Mouse (Mus musculus) naive thymus-derived CD4-positive, alpha-beta T cell, adult 2 months (primary cell): ENCODE data around the gene Gm42688.

Source experiments
- DNase-seq: peaks from one replicate; pipeline ENCODE4 v3.0.0-alpha.2; 2011; ENCODE audit warnings: low read depth

Gene Gm42688

DNA sequence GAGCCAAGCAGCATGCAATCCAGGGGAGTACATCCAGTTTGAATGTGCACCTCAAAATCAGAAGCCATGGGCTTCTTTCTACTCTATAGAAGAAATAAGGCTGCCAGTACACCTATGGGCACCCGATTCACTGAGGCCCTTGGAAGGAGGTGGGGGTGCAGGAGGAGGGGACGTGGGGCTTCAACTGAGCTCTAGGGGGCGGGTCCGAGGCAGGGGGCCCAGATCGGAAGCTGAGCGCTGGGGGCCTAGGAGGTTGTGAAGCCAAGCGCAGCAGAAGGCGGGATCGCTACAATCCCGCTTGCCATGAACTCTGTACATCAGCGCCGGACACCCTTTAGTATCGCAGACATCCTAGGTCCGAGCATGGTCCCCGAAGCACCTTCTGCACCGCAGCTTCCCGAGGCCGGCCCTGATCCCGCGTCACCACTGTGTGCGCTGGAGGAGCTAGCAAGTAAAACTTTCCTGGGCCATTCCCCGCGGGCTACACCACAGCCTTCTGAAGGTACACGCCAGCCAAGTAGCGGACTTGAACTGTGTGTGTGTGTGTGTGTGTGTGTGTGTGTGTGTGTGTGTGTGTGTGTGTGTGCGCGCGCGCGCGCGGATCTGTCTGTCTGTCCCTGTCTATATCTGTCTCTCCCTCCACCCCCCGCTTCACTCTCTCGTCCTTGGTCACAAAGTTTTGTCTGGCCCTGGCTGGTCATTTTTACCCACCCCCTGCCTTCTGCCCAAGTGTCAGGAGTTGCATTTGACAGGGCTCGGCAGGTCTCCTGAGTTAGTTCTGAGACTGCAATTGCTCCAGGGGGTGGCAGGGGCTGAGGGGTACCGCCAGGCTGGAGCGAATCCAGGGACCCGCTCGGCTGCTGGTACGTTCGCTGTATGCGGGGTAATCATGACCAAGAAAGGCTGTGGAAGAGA is 15.0 kb upstream of the Gm42688 start, which contains the start of gene Lbx2:
TSS of gene Lbx2 (plus strand) at position 247 of the 915 bp plus-strand sequence.
- peak; percentile 55 for DNase-seq

DNA sequence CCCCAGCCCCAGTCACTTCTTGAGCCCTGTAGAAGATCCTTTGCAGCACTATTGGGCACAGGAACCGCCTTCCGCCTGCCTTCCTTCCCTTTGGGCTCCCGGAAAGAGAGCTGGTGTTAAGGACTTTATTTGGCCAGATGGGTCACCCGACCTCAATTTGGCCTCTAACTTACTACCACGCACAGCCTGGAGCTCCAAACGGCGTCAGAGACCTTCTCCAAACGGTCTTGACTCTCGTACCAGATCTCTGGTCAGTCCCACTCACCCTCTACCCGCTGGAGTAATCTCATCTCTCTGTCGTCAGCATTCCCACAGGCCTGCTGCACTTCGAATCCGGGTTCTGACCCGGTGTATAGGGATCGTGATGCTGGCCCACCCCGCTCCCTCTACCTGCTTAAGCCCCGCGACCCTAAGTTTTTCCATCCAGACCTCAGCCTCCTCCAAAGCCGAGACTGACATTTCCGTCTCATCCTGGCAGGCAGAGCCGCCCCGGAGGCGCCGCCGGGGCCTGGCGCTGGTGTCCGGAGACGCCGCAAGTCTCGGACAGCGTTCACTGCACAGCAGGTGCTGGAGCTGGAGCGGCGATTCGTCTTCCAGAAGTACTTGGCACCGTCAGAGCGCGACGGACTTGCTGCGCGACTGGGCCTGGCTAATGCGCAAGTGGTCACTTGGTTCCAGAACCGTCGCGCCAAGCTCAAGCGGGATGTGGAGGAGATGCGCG is 14.1 kb upstream of the Gm42688 start:
- no peak for DNase-seq

DNA sequence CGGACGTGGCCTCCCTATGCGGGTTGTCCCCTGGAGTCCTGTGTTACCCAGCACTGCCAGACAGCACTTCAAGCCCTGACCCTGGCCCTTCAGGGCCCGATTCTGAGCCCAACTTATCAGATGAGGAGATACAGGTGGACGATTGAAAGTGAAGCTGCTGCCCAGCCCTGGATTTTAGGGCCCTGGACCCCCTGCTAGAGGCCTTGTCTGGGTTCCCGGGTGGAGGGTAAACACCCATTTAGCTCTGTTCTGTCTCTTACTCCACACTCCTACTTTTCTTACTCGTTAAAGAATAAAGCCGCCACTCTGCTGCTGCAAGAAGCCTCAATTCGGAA is 13.5 kb upstream of the Gm42688 start:
- no peak for DNase-seq

DNA sequence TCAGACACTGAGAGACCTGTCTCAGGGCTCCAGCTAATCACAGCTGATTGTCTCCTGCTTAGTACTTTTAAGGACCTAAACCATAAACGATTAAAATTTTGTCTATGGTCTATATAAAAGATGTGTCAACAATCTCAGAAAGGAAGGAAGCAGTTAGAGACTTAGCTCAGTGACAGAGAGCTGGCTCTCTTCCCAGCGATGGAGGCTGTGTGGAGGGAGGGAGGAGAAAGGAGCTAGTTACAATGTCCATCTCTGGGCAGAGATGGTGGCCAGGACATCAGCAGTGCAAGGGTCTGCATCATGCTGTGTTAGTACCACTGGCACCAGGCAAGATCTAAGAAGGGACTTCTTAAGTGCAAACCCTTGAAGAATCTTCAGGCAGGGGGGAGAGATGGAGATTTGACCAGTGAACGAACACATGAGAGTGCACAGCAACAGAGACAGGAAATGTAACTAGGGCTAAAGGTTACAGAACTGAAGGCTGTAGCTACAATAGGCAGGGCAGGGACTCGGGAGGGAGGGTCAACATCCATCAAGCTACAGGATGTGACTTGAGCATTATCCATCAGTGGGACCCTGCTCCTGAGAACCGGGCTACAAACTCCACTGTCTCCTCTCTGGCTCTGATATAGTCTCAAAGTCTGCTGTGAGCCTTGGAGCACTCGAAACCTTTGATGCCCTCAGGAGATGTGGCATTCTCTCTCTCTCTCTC is 8.8 kb upstream of the Gm42688 start:
- DNase-seq = no peak

DNA sequence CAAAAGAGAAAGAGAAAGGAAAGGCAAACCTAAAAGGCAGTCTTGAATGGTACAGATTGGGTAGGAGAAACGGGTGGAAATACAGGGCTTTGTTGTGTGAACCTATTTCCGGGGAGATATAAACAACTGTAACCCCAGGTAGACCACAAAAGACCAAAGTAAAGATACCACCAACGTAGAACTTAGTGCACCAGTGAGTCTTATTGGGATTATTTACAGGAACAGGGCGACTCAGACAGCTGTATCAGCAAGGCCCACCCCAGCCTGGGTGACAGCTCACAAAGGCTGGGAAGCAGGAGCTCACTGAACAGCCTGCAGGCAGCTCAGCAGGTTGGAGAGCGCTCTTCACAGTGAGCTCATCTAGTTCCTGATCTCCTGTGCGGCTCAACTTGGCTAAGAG is 5.4 kb upstream of the Gm42688 start:
- peak; percentile 89 for DNase-seq

DNA sequence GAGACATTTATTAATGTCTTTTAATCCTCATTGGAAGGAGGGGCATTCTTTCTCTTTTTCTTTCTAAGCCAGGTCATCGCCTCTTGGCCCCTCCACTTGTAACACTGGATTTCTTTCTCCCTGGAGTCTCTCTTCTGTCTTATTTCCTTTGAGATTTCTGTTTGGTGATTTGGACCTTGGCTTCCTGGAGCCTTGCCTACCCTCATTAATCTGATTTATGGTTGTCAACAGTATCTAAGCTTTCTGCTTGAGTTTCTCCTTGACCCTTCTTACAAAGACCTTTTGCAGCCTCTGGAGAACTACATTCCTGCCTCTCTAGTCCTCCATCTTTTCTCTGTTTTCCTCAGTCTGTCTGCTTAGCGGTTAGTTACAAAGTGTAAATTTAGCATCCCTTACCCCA is 3.0 kb upstream of the Gm42688 start:
- no peak for DNase-seq

DNA sequence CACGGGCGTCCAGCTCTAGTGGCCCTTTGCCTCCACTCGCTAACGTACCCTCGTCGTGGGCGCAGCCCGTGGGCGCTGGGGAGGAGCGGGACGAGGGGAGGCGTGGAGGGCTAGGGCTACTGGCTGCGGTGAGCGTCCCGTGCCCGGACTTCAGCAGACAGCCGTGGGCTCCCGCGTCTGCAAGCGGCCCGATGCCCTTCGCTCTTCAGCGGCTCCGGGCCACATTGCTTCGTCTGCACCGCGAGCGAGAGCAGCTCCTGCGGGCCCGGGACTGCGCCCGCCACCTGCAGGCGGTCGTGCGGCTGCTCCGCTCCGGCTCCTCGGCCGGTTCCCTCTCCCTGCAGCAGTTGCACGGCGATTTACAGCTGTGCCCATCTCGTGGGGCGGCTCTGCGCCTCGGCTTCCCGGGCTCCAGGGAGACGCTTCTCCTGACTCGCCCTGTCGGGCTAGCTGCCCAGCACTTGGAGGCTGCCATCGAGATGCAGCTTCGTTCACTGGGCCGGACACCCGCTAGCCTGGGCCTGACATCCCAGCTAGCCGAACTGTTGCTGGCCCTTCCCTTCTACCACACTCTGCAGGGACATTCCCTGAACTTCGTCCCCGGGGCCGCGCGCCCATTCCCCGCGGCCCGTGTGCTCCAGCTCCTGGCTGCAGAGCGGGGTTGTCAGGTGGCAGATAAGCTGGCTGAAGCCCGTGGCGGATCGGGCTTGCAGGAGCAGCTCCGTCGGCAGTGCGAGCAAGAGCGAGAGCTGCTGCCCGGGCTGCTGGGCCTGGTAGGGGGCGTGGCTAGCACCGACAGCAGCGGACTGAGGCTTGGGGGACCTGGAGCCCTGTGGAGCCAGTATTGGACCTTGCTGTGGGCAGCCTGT is 505 bp downstream of the Gm42688 start:
- peak; percentile 85 for DNase-seq

DNA sequence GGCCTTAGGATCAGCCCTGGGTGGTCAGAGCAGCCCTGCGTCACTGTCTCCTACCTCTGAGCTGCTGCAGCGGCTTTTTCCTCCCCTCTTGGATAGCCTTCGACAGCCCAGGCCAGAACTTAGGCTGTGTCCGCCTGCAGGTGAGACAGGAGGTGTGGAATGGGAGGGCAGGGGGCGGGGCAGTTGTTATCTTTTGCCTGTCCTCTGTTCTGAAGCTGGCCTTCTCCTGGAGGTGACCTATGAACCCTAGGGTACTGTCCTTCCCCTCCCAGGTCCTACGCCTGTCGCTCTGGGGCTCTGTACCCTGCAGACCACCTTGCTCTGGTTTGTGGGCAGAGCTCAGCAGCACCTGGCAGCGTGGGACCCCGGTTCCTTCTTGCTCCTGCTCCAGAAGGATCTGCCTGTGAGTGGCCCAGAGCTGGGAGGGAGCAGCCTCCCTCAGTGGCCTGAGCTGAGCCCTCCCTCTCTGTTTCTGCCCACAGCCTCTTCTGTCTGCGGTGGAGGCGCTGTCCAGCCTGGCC is 1.8 kb downstream of the Gm42688 start:
- DNase-seq = no peak

DNA sequence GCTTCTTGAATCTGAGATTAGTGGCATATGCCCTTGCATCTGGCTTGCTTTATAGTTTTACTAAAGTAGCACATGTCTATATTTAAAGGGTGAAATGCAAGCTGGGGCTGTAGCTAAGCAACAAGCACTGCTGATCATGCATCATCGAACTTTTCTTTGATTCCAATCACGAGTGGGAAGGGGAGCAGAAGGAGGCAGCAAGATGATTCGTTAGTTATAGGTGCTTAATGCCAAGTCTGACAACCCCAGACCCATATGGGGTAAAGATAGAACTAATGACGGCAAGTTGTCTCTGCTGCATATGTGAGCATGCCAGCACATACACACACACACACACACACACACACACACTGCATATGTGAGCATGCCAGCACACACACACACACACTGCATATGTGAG is 2.7 kb downstream of the Gm42688 start:
- no peak for DNase-seq

DNA sequence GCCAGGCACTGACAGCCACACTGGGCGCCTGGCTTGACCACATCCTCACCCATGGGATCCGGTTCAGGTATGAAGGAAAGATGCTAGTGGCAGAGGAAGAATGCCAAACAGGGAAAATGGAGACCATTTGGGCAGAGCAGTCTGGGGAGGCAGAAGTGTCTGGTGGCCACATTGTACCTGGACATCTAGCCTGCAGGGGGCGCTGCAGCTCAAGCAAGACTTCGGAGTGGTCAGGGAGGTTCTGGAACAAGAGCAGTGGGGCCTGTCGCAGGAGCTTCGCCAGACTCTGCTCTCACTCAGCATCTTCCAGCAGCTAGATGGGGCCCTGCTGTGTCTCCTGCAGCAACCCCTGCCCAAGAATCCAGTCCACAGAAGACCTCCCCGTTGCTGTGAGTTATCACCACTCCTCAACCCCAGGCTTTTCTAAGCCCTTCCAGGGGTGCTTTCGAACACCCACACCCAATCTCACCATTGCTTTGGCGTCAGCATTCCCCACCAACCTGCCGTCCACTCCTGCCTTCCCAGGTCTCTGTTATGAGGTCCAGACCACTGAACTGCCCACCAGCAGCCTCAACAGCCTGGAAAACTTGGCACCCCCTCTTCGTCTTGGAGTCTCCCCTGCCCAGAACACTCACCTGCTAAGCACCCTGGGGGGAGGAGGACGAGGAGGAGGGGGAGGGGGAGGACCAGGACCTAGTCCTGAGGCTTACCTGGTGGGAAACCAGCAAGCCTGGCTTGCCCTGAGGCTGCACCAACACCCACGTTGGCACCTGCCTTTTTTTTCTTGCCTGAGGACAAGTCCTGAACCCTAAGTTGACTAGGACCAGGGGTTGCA is 6.4 kb downstream of the Gm42688 start:
- DNase-seq = peak; percentile 87

DNA sequence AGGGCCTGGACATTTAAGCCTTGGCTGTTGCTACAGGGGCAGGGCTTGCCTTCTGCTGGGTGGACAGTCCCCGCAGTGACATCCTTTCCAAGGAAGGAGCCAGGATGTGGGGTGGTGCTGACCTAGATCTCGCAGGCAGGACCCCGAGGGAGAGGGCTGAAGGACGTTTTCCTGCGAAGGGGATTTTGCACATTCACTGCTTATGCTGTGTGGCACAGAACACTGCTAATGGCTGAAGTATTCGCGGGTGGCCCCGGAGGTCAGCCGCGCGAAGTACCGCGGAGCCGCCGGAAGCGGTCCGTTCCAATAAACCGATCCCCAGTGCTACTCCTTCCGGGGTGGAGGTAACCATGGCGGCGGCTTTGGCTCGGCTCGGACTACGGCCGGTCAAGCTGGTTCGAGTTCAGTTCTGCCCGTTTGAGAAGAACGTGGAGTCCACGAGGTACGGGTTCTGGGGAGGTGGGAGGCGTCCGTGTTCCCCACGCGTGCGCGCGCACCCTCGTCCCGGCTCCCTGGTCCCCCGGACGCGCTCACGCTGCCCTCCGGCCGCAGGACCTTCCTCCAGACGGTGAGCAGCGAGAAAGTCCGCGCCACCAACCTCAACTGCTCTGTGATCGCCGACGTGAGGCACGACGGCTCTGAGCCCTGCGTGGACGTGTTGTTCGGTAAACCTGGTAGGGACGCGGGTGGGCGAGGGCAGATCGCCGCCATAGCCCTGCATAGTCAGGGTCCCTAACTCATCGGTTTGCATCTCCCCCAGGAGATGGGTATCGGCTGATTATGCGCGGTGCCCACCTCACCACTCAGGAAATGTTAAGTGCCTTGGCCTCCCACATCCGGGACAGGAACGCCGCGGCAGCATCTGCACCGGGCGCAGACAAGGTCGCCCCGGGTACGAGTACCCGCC is 7.6 kb downstream of the Gm42688 start, which contains the start of gene Mrpl53:
TSS of gene Mrpl53 (plus strand) at position 279 of the 907 bp plus-strand sequence.
- DNase-seq = peak; percentile 71

DNA sequence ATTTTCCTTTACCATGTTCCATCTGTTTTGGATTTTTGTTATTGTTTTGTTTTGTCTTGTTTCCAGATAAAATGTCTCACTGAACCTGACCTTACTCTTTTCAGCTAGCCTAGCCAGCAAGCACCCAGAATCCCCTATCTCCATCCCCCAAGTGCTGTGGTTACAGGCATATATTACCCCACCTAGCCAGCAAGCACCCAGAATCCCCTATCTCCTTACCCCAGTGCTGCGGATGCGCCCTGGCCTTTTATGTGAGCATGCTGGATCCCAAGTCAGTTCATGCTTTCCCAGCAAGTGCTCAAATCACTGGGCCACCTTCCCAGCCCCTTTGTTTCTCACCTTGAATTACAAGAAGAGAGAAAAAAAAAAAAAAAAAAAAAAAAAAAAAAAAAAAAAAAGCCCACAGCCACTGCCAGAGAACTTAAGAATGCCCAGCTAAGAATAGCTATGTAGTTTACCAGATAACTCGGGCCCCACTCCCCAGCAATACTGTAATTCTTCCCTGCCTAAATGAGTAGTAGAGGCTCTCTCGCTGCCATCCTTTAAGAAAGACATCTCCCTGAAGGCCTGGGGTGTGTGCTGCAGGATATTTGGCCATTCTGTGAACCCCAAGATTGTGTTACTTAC is 10.2 kb downstream of the Gm42688 start:
- no peak for DNase-seq

DNA sequence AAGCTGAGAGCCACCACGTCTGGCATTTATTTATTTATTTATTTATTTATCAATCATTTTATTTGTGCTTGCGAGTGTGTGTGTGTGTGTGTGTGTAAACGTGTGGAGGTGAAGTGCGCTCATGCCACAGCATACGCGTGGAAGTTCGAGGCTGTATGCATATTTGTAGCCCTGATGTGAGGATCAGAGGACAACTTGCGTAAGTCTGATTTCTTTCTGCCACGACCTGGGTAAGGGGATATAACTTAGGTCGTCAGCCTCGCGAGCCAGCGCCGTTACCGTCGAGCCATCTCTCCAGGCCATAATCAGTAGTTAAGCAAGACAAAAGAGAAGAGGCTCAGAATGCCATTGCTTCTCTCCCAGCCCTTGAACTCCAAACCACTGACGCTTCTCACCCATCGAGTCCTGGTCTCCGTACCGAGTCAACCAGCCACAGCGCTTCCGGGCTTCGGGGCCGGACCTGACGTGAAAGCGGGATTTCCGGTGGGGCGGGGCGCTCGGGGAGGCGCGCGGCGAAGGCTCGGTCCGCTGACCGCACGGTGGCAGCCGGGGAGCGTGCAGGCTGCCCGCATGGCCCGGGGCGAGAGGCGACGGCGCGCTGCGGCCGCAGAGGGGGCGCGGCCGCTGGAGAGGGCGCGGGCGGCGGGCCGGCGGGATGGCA is 13.7 kb downstream of the Gm42688 start, which contains the start of gene Mogs:
TSS of gene Mogs (plus strand) at position 486 of the 661 bp plus-strand sequence.
- DNase-seq = peak; percentile 89

DNA sequence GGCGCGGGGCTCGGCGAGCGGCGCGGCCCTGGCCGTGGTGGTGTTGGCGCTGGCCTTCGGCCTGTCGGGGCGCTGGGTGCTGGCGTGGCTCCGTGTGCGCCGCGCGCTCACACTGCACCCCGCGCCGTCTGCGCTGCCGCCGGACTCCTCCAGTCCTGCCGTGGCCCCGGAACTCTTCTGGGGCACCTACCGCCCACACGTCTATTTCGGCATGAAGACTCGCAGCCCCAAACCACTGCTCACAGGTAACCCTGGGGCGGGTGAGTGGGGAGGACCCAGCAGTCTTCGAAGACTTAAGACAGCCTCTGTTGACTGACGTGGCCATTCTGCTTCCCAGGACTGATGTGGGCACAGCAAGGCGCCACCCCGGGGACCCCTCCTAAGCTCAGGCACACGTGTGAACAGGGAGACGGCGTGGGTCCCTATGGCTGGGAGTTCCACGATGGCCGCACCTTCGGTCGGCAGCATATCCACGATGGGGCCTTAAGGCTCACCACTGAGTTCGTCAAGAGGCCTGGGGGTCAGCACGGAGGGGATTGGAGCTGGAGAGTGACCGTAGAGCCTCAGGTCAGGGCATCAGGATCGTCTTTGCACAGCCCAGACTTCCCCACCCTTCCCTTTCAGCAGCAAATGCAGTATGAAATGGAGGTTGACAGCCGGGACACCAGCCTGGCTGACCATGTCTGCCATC is 14.4 kb downstream of the Gm42688 start:
- peak; percentile 65 for DNase-seq

DNA sequence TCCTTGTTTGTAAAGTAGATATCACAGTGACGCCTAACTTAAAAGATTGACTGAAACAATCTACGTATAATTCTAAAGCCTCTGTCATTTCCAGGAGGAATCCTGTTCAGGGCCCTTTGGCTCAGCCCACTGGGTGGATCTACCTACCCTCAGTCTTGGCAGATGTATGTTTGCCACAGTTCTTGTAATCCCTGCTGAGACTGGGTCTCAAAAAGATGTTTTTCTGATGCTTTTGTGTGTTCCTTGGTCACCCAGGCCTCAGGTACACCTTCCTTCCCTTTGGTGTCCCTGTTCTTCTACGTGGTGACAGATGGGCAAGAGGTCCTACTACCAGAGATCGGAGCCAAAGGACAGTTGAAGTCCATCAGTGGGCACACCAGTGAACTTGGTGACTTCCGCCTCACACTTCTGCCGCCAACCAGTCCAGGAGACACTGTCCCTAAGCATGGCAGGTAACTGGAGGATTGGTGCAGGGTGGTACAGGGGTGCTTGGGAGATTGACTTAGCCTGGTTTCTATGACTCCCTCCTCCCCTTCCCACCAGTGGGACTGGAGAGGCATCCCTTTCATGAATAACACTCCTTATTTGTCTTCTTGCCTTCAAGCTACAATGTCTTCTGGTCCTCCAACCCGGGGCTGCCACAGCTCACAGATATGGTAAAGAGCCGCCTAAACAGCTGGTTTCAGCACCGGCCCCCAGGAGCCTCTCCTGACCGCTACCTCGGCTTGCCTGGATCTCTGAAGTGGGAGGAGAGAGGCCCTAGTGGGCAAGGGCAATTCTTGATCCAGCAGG is 15.2 kb downstream of the Gm42688 start:
- DNase-seq = peak; percentile 13

DNA sequence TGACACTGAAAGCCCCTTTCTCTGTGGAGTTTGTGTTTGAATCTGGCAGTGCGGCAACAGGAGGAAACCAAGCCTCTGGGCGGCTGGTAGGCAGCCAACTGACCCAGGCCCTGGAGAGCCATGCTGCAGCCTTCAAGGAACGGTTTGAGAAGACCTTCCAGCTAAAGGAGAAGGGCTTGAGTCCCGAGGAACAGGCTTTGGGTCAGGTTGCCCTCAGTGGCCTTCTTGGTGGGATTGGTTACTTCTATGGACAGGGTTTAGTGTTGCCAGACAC is 15.7 kb downstream of the Gm42688 start:
- peak; percentile 7 for DNase-seq

DNA sequence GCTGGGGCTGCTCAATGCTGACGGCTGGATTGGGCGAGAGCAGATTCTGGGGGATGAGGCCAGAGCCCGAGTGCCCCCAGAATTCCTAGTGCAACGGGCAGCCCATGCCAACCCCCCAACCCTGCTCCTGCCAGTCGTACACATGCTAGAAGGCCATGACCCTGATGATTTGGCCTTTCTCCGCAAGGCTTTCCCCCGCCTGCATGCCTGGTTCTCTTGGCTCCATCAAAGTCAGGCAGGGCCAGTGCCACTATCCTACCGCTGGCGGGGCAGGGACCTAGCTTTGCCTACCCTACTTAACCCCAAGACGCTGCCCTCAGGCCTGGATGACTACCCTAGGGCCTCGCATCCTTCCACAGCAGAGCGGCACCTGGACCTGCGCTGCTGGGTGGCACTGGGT is 16.2 kb downstream of the Gm42688 start:
- DNase-seq = no peak
